Mouse (Mus musculus) layer of hippocampus, postnatal 10 days (tissue): ENCODE results near the gene Flt3l. TPM values are rescaled to one million over a fixed set of nuclear protein-coding genes. Genes with fewer than 3 reads are reported as not detected.
"Not testable (repeated sequence)": the region's sequence is repeated elsewhere in the genome, so short reads cannot be mapped to it uniquely, and the experiment has no call there.

Experiments
- DNase-seq, 2 experiments: peaks; one replicate each; pipeline ENCODE4 v3.0.0; 2021; ENCODE audit warnings: low spot score in 2 of 2
- total RNA-seq, 2 experiments: library from RNA; stranded (reverse); gene quantifications; 2 replicates each; pipeline ENCODE4 v1.2.3; 2021

Flt3l gene
- total RNA-seq, 2 experiments from 2014 or later = 4.3 to 6.0 TPM

GRCm38 (mm10) chr7:45163735-45164490, 27.7 kb upstream of the Flt3l start, which contains the start of gene Slc17a7:
Gene Slc17a7 (plus strand): TSS chr7:45163949.
- peak; percentile 41 to 53 for DNase-seq

GRCm38 (mm10) chr7:45162996-45163615, 26.9 kb upstream of the Flt3l start:
- no peak for DNase-seq

GRCm38 (mm10) chr7:45162551-45162950, 26.3 kb upstream of the Flt3l start:
- DNase-seq = no peak

GRCm38 (mm10) chr7:45161612-45162473, 25.6 kb upstream of the Flt3l start:
- peak; percentile 96 to 97 for DNase-seq

- no peak for DNase-seq
Measured at GRCm38 (mm10) chr7:45160866-45161265, 24.6 kb upstream of the Flt3l start.

GRCm38 (mm10) chr7:45160316-45160800, 24.1 kb upstream of the Flt3l start:
- DNase-seq = no peak

GRCm38 (mm10) chr7:45158991-45159390, 22.8 kb upstream of the Flt3l start:
- no peak for DNase-seq

- peak in 1 of 2 experiments; percentile 24 for DNase-seq
Measured at GRCm38 (mm10) chr7:45157459-45157858, 21.2 kb upstream of the Flt3l start.

GRCm38 (mm10) chr7:45156206-45156605, 20.0 kb upstream of the Flt3l start:
- DNase-seq = no peak

GRCm38 (mm10) chr7:45155590-45155989, 19.4 kb upstream of the Flt3l start:
- no peak for DNase-seq

GRCm38 (mm10) chr7:45154993-45155514, 18.8 kb upstream of the Flt3l start:
- DNase-seq = peak; percentile 62 to 64

GRCm38 (mm10) chr7:45154096-45154992, 18.1 kb upstream of the Flt3l start, which contains the start of the genes Pih1d1 and Aldh16a1:
Gene Pih1d1 (plus strand): TSS chr7:45154303.
Gene Aldh16a1 (minus strand): TSS chr7:45154584.
- DNase-seq = peak; percentile 96 to 99

GRCm38 (mm10) chr7:45153586-45153985, 17.4 kb upstream of the Flt3l start:
- DNase-seq = no peak

GRCm38 (mm10) chr7:45153052-45153451, 16.8 kb upstream of the Flt3l start:
- DNase-seq = not testable (repeated sequence)

- no peak for DNase-seq
Measured at GRCm38 (mm10) chr7:45151303-45151702, 15.1 kb upstream of the Flt3l start.

- no peak for DNase-seq
Measured at GRCm38 (mm10) chr7:45150321-45150720, 14.1 kb upstream of the Flt3l start.

GRCm38 (mm10) chr7:45149545-45149944, 13.3 kb upstream of the Flt3l start:
- no peak for DNase-seq

GRCm38 (mm10) chr7:45148534-45149098, 12.4 kb upstream of the Flt3l start:
- no peak for DNase-seq

- DNase-seq = no peak
Measured at GRCm38 (mm10) chr7:45147899-45148298, 11.7 kb upstream of the Flt3l start.

GRCm38 (mm10) chr7:45147267-45147666, 11.0 kb upstream of the Flt3l start:
- no peak for DNase-seq
